Mouse (Mus musculus): ENCODE data around the gene Slc17a3.

GRCm38 (mm10) chr13:23867405-23867804 is 28.2 kb downstream of the Slc17a3 start, which contains the start of gene Slc17a1:
- TF ChIP-seq CTCF (IDR thresholded peaks at IDR 0.05; ENCODE audit: low read depth) (no peak), EP300 (IDR thresholded peaks at IDR 0.05; ENCODE audit: low read depth) (no peak)
